Mouse (Mus musculus) adrenal gland (tissue): ENCODE measurements around the gene Fam19a4.

Experiments
- intact Hi-C: fragments of 180-260 bp; cut with DNase I; formaldehyde crosslinking; loops from one replicate; pipeline ENCODE4 v1.15.1; 2025
- long read RNA-seq, 2 experiments: library from polyadenylated mRNA; unstranded; transcript quantifications; one replicate each; pipeline ENCODE4 v2.0.0; 2020; ENCODE audit warnings: borderline replicate concordance in 1 of 2; ENCODE audit not compliant: insufficient replicate concordance in 1 of 2

The Fam19a4 gene
- long read RNA-seq, experiment 1, partial matches to known transcripts: 0 of 2 reads
- long read RNA-seq, experiment 1, other reads (novel, unspliced or antisense): 2 of 2 reads
- long read RNA-seq, experiment 2, partial matches to known transcripts: 0 of 1 reads
- long read RNA-seq, experiment 2, other reads (novel, unspliced or antisense): 1 of 1 reads

DNA sequence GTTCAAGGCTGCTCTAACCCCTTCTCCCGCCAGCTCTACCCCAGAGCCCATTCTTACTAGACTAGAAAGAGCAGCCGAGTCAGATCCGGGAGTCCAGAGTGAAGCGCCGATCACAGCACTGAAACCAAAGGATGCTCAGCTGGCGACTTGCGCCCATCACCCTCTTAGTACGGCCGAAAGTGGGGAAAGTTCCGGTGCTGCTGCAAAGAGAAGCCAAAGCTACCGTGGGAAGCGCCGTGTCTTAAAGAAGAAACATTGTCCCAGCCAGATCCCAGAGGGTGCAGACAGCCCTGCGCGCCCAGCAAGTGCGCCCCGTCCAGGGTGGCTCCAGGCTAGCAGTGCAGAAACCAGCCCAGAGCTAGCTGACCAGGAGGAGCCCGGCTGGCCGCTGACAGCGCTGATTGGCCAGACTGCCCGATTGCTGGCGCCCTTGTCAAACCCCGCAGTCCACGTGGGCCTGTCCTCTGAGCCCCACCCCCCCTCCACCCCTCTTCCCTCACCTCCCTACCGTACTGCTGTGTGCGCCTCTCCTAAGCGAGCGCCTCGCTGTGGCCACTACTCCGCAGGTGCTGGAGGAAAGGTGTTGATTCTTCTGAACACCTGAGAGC is at the start of gene Fam19a4:
Gene Fam19a4 (minus strand): TSS at position 340 of the 608 bp plus-strand sequence.
- intact Hi-C loops: no loop called here

- intact Hi-C loops: loop anchor here (5.0 kb wide), 2 partner anchors 79 to 99 kb away; no protein-coding TSS in a partner anchor
These were observed 46.6 kb upstream of the Fam19a4 start for GRCm38 (mm10) chr6:97106777-97107176.

GRCm38 (mm10) chr6:97106106-97106505 is 45.9 kb upstream of the Fam19a4 start:
- intact Hi-C loops: loop anchor here (5.0 kb wide), 2 partner anchors 79 to 99 kb away; no protein-coding TSS in a partner anchor

GRCm38 (mm10) chr6:97104264-97104852 is 44.1 kb upstream of the Fam19a4 start:
- intact Hi-C loops: no loop called here

GRCm38 (mm10) chr6:97101958-97102702 is 41.9 kb upstream of the Fam19a4 start:
- intact Hi-C loops: no loop called here

DNA sequence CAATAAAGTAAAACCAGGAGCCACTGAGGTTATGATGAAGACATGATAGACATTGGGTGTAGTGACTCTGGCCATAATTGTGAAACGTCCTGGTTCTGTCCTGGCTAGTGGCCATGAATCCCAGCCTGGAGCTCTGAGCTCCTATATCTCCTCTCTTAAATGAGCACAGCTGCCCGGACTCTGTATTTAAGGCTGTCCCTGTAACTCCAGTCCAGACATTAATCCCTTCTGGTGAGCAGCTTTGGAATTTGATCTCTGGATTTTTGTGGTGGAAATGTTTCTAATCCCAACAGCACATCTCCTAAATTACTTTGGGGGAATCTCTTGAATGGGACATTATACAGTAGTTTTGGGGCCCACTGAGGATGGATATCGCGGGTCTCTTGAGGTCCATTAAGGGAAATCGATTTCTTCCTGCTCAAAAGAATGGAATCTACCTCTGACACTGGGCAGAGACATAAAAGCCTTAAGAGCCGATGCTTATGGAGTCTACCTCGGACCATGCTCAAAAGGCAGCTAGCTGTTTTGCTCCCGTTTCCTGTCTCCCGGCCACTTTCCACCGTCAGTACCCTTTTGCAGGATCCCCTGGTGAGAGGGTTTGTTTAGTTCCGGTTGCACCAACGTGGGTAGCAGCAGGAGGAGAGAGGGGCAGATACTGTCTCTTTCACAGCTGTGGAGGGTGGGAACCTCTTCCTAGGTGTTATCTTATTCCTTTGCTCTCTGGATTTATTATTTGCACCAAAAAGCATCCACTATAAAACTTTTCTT is 41.2 kb upstream of the Fam19a4 start:
- intact Hi-C loops: no loop called here

GRCm38 (mm10) chr6:97082336-97082735 is 22.1 kb upstream of the Fam19a4 start:
- intact Hi-C loops: no loop called here

DNA sequence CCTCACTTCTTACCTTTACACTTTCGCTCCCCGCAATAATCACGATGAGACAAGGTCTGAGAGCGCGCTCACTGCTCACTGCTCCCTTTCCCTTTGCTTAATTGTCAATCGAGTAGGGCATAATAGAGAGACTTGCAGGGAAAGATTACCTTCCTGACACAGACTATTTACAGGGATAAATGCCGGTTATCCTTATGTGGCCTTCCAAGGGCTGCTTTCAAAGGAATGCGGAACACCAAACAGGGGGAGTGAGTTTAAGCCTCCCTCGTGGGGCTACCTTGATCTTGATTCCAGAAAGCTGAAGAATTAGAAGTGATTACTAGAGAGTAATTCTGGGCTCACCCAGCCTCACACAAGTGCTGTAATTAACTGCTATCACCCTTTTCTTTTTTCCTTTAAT is 19.8 kb upstream of the Fam19a4 start:
- intact Hi-C loops: no loop called here

- intact Hi-C loops: no loop called here
These were observed 614 bp downstream of the Fam19a4 start for GRCm38 (mm10) chr6:97059599-97059998.

- intact Hi-C loops: no loop called here
These were observed 7.9 kb downstream of the Fam19a4 start for GRCm38 (mm10) chr6:97052196-97052770.

DNA sequence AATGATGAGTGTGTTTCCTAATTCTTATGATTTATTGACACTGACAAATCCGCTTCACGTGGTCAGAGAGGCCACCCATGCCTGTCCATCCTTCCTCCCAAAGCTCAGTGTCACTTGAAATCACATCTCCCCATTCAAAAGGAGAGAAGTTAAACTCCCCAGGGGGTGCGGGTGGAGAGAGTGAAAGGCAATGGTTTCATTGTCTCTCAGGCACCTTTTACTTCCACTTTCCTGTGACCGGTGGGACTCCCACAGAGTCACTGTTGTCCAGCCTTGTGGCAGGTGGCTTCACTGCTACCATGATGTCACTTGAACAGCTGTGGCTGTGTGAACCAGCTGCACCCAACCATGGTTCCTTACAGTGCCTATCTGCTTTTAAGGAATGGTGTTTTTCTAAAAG is 11.8 kb downstream of the Fam19a4 start:
- intact Hi-C loops: no loop called here

DNA sequence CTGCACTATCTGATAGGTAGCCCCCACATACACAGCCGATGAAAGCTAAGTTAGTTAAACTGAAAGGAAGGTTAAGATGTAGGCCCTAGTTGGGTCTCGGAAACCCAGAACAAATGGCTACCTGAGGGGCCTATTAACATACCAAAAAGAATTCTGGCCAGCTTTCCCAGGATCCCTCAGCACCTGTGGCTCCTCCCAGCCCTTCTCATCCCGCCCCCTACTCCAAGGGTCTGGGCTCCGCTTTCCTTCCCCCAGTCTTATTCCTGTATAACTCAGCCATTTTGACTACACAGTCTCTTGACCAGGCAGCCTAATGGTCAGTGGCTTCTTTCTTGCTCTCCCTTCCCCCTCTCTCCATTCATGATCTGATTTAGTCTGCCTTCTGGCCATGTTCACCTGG is 13.7 kb downstream of the Fam19a4 start:
- intact Hi-C loops: no loop called here

DNA sequence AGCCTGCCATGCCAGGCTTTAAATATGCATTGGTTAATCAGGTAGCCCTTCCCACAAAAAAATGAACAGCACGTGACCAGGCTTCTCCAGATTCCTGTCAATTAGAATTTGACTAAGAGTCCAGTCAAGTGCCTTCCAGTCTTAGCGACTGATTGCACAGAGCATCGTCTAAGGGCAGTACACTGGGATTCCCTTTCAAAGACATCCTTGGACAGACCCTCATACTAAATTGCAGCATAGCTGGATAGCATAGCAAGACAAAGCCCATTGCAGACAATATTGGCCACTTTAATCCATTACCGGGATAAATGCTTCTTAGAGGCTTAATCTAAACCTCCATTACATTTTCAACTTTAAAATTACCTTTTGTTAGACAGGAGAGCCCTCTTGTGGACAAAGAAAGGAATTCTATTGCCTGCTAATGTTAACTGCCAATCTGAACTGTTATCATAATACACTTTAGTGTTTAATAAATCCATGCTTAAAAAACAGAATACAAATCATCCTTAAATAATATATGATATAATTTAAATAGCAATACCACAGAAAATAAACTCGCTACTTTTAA is 33.0 kb downstream of the Fam19a4 start:
- intact Hi-C loops: loop anchor here (5.0 kb wide), 1 partner anchor 80 kb away; no protein-coding TSS in a partner anchor

- intact Hi-C loops: no loop called here
These were observed 40.9 kb downstream of the Fam19a4 start for GRCm38 (mm10) chr6:97019323-97019722.

DNA sequence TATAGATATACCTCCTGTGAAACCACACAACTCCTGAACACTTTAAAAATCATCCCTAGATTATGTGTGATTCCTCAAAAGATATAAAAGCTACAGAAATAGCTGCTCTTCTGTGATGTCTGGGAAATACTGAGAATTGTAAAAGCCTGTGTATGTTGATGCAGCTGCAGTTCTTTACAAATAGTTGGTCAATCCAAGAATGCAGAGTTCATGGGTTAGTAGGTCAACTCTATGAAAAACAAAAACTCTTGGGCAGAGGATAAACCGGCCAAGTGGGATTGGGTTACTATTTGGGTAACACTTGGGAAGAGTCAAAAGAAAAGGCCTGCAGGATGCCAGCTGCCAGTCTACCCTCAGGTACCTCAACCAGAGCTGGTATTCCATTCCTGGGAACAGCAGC is 43.5 kb downstream of the Fam19a4 start:
- intact Hi-C loops: no loop called here

- intact Hi-C loops: no loop called here
These were observed 44.2 kb downstream of the Fam19a4 start for GRCm38 (mm10) chr6:97016018-97016417.

GRCm38 (mm10) chr6:97006513-97007094 is 53.6 kb downstream of the Fam19a4 start:
- intact Hi-C loops: loop anchor here (5.0 to 10.0 kb wide), 3 partner anchors 101 to 1782 kb away; no protein-coding TSS in a partner anchor

GRCm38 (mm10) chr6:97005038-97005437 is 55.2 kb downstream of the Fam19a4 start:
- intact Hi-C loops: loop anchor here (5.0 to 10.0 kb wide), 3 partner anchors 102 to 1780 kb away; no protein-coding TSS in a partner anchor

DNA sequence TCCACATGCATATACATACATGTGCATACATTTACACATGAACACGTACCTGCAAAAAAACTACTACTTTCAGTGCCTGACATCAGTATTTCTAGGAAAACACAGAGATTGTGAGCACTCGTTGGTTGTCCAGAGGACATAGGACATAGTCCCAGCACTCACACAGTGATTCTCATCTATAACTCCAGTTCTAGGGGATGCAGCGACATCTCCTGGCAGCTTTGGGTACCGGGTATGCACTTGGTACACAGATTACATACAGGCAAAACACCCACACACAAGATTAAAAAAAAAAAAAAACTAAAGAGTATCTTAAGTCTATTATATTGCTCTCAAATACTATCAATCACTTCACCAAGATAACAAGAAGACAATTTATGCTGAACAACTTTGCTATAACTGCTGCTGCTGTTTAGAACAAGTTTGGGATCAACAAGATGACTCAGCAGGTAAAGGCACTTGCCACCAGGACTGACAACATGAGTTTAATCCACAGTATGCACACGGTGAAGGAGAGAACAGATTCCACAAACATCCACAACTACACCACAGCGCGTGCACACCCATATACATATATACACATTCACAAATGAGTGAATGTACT is 64.6 kb downstream of the Fam19a4 start:
- intact Hi-C loops: no loop called here

DNA sequence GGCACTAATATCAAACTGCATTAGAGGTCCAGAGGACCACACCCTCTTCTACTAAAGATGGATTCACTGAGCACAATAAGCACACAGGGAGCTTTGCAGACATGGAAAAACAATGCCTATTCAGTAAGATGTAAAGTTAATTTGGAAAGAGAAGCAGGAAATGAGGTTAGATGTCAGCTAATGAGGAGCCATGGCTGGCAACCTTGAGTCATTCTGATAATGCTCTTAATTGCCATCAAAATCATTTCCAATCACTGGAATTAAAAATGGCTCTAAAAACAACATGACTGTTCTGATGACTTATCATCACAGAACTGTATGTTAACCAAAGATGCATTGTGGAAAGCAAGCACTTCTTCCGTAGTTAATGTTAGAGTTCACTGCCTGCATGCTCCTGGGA is 68.5 kb downstream of the Fam19a4 start:
- intact Hi-C loops: no loop called here
